Mouse (Mus musculus) CH12.LX (cell line): ENCODE data around the gene Dlg5.

ENCODE experiments used
- EP300 ChIP-seq: IDR thresholded peaks from 2 replicates; pipeline ENCODE4 v1.6.1; 2011; ENCODE audit warnings: low read length, improper control_type of control experiment
- HCFC1 ChIP-seq: IDR thresholded peaks from 2 replicates; pipeline ENCODE4 v1.6.1; 2012; ENCODE audit warnings: low read depth, mild to moderate bottlenecking, inconsistent platforms, low read length, improper control_type of control experiment
- MAX ChIP-seq: IDR thresholded peaks from 2 replicates; pipeline ENCODE4 v1.6.1; 2011; ENCODE audit warnings: low read length, improper control_type of control experiment
- MYC ChIP-seq: IDR thresholded peaks from 2 replicates; pipeline ENCODE4 v1.6.1; 2011; ENCODE audit warnings: low read depth, mild to moderate bottlenecking, improper control_type of control experiment, low read length
- PAX5 ChIP-seq: IDR thresholded peaks from 2 replicates; pipeline ENCODE4 v1.6.1; 2012; ENCODE audit warnings: low read length, inconsistent platforms, mixed read lengths
- UBTF ChIP-seq: IDR thresholded peaks from 2 replicates; pipeline ENCODE4 v1.6.1; 2012; ENCODE audit warnings: low read depth, mild to moderate bottlenecking, inconsistent platforms, low read length, improper control_type of control experiment, moderate library complexity

DNA sequence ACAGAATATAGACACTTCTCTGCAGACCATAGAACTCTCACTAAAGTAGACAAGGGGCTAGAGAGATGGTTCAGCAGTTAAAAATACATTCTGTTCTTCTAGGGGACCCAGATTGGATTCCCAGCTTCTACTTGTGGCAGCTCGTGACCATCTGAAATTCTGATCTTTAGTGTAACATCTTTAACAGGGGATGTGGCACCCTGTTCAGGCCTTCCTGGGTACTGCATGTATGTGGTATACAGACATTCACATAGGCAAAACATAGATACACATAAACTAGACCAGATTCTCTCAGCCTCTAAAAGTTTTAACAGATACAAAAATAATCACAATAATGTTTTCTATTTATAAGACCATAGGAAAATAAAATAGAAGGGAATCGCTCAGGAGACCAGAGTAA is 120.7 kb downstream of the Dlg5 start:
- TF ChIP-seq MYC (no peak), PAX5 (no peak), MAX (no peak), HCFC1 (no peak), EP300 (no peak), UBTF (no peak)
